Mouse (Mus musculus): Measurements from ENCODE around the gene Lpxn.

The Lpxn gene

GRCm38 (mm10) chr19:12795511-12796327, at the start of gene Lpxn, which contains the start of gene Zfp91:
TSS of gene Lpxn (plus strand) at chr19:12796193.
TSS of gene Zfp91 (minus strand) at chr19:12796126.
- DNase-seq (ENCODE audit: low read depth, low spot score): peak; percentile 93

GRCm38 (mm10) chr19:12756286-12756685, 39.7 kb upstream of the Lpxn start:
- no peak for DNase-seq (ENCODE audit: low read depth, low spot score)

- no peak for DNase-seq (ENCODE audit: low read depth, low spot score)
Observed at GRCm38 (mm10) chr19:12758936-12759478, 37.0 kb upstream of the Lpxn start.

- no peak for DNase-seq (ENCODE audit: low read depth, low spot score)
Observed at GRCm38 (mm10) chr19:12759656-12760055, 36.3 kb upstream of the Lpxn start.

GRCm38 (mm10) chr19:12762212-12763130, 33.5 kb upstream of the Lpxn start:
- no peak for DNase-seq (ENCODE audit: low read depth, low spot score)

GRCm38 (mm10) chr19:12765308-12765707, 30.7 kb upstream of the Lpxn start, which contains the start of gene Cntf:
TSS of gene Cntf (minus strand) at chr19:12765632.
- DNase-seq (ENCODE audit: low read depth, low spot score): no peak

- no peak for DNase-seq (ENCODE audit: low read depth, low spot score)
Observed at GRCm38 (mm10) chr19:12770888-12771287, 25.1 kb upstream of the Lpxn start.

- DNase-seq (ENCODE audit: low read depth, low spot score): no peak
Observed at GRCm38 (mm10) chr19:12780437-12780836, 15.6 kb upstream of the Lpxn start.

- no peak for DNase-seq (ENCODE audit: low read depth, low spot score)
Observed at GRCm38 (mm10) chr19:12786803-12787395, 9.1 kb upstream of the Lpxn start.

- no peak for DNase-seq (ENCODE audit: low read depth, low spot score)
Observed at GRCm38 (mm10) chr19:12787721-12788120, 8.3 kb upstream of the Lpxn start.

GRCm38 (mm10) chr19:12792374-12792773, 3.6 kb upstream of the Lpxn start:
- no peak for DNase-seq (ENCODE audit: low read depth, low spot score)

GRCm38 (mm10) chr19:12794056-12795044, 1.6 kb upstream of the Lpxn start:
- peak; percentile 71 for DNase-seq (ENCODE audit: low read depth, low spot score)

GRCm38 (mm10) chr19:12795110-12795509, 883 bp upstream of the Lpxn start:
- DNase-seq (ENCODE audit: low read depth, low spot score): no peak

- no peak for DNase-seq (ENCODE audit: low read depth, low spot score)
Observed at GRCm38 (mm10) chr19:12796328-12796931, 437 bp downstream of the Lpxn start.

GRCm38 (mm10) chr19:12797071-12797470, 1.1 kb downstream of the Lpxn start:
- DNase-seq (ENCODE audit: low read depth, low spot score): no peak

- DNase-seq (ENCODE audit: low read depth, low spot score): no peak
Observed at GRCm38 (mm10) chr19:12798404-12798803, 2.4 kb downstream of the Lpxn start.

GRCm38 (mm10) chr19:12799081-12799480, 3.1 kb downstream of the Lpxn start:
- DNase-seq (ENCODE audit: low read depth, low spot score): no peak

GRCm38 (mm10) chr19:12800621-12801020, 4.6 kb downstream of the Lpxn start:
- no peak for DNase-seq (ENCODE audit: low read depth, low spot score)

GRCm38 (mm10) chr19:12801046-12801445, 5.1 kb downstream of the Lpxn start:
- DNase-seq (ENCODE audit: low read depth, low spot score): no peak

GRCm38 (mm10) chr19:12802830-12803229, 6.8 kb downstream of the Lpxn start:
- no peak for DNase-seq (ENCODE audit: low read depth, low spot score)
